Mouse (Mus musculus) neutrophil, adult 5-6 weeks (primary cell): ENCODE data around the gene Gm35549. TPM values are rescaled to one million over a fixed set of nuclear protein-coding genes. Genes with fewer than 3 reads are reported as not detected.
"Not testable (repeated sequence)": the region's sequence is repeated elsewhere in the genome, so short reads cannot be mapped to it uniquely, and the experiment has no call there.

Source experiments
- ATAC-seq: fragments of 151-379, 151-347 bp; 2 replicates; pipeline ENCODE4 v1.8.0; 2017; ENCODE audit warnings: mild to moderate bottlenecking, moderate TSS enrichment; ENCODE audit not compliant: insufficient number of reproducible peaks, poor library complexity, low FRiP score, severe bottlenecking; ENCODE audit errors: extremely low read depth
- total RNA-seq: library from RNA; stranded (forward); fragments of 200-1000 nt; gene quantifications from 2 replicates; pipeline ENCODE4 v1.2.3, GENCODE M21; 2017

The Gm35549 gene
- 1.0 TPM in 1 of 2 replicates, not detected in the other for total RNA-seq

- no peak for ATAC-seq
Observed at GRCm38 (mm10) chr9:122843760-122844159, at the start of gene Gm35549. Gene Gm35549, minus strand, starts transcription at chr9:122844035.

GRCm38 (mm10) chr9:122886372-122887179 is 42.7 kb upstream of the Gm35549 start:
- ATAC-seq: peak; percentile 87

DNA sequence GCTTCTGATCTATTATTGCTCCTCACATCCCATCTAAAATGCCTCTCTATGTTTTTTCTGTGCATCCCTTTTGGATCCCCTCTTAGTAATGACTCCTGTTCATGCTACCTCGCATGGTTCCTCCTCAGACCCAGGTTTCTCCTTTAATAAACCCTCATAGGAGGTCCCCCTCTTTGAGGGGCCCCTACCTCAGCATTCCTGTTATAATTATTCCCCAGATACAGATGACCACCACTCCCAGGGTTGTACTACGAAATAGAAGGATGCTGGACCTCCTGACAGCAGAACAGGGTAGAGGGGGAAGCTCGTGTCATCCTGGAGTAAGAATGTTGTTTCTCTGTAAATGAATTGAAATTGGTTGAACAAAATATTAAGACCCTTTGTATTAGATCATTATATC is 41.5 kb upstream of the Gm35549 start, which contains the start of gene Zkscan7:
Gene Zkscan7 (plus strand): TSS at position 301 of the 400 bp plus-strand sequence.
- no peak for ATAC-seq

- no peak for ATAC-seq
Observed at GRCm38 (mm10) chr9:122875145-122875544, 31.3 kb upstream of the Gm35549 start.

- no peak for ATAC-seq
Observed at GRCm38 (mm10) chr9:122874653-122875052, 30.8 kb upstream of the Gm35549 start.

DNA sequence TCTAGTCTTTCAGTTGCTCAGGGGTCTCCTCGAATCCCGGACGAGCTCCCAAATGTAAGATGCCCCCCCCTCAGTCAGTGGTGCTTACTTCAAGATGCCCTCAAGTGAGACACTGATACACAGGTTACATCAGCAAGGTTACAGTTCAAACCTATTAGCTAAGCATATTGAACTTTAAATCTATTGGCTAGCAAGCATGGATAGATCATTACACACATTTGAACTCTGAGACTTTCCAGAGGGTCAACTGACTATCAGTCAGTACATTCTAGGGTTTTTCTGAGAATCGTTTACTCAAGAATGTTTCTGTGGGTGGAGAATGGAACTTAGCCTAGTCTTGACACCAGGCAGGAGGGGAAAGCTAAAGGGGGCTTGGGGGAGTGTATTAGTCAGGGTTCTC is 28.8 kb upstream of the Gm35549 start:
- no peak for ATAC-seq

DNA sequence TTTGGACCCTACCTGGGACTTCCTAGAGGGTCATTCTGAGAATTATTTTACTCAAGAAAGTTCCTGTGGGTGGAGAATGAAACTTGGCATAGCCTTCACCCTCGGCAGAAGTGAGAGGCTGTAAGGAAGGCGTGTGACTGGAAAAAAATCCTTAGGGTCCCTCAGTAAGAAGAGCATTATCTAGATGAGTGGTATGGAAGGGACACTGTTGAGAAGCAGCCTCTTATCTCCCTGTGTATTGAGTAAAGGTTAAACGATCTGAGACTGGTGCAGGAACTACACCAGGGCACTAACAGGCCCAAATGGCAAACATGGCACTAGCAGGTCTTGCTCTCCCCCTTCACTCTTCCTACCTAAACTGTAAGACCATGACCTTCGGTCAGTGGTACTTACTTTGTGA is 22.4 kb upstream of the Gm35549 start:
- no peak for ATAC-seq

- peak; percentile 95 for ATAC-seq
Observed at GRCm38 (mm10) chr9:122865697-122866166, 21.9 kb upstream of the Gm35549 start, which contains the start of gene Zfp445. Gene Zfp445, minus strand, starts transcription at chr9:122866006.

DNA sequence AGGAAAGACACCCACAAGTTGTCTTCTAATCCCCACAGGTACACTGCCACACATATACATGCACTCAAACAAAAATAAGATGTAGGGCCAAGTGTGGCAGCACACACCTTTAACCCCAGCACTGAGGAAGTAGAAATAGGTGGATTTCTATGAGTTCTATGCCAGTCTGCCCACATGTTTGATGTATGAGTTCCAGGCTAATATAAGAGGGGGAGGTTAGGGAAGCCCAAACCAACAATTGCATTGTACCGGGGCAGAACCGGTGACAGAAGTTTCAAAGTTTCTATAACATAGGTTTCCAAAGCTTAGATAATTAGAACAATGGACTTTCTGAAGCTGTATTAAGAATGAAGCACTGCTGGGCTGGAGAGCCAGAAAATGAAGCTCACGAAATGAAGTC is 21.0 kb upstream of the Gm35549 start:
- no peak for ATAC-seq

- no peak for ATAC-seq
Observed at GRCm38 (mm10) chr9:122863731-122864130, 19.9 kb upstream of the Gm35549 start.

DNA sequence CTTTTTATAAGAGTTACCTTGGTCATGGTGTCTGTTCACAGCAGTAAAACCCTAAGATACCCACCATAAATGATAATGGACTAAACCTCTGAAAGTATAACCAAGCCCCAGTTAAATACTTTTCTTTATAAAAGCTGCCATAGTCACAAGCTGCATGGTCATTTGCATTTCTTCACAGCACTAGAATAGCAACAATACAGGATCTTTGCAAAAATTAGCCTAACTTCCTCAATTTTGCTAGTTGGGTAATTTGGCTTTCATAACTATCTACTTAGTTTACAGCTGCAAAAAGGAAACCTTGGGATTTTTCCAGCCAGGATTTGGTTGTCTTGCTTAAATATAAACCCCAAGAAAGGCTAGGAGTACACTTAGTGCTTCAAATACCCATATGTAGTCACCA is 16.9 kb upstream of the Gm35549 start:
- 0 out of 2 replicates have a peak, but pooled peaks have one; percentile 24 for ATAC-seq

DNA sequence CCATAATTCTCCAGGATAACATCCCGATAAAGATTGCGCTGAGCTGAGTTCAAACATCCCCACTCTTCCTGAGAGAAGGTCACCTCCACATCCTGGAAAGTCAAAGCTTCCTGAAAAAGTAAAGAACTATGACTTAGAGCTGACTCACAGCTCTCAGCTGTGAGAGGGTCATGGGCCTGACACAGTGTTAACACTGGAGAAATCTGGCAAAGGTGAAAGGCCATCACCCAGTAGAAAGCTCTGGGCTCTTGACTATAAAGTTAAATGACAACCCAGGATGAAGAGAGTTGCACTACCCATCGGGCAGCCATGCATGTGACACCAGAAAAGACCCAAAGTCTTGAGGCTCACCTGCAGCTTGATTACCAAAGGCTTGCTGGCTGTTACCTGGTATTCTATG is 12.9 kb upstream of the Gm35549 start:
- ATAC-seq: no peak

- no peak for ATAC-seq
Observed at GRCm38 (mm10) chr9:122855617-122856016, 11.8 kb upstream of the Gm35549 start.

DNA sequence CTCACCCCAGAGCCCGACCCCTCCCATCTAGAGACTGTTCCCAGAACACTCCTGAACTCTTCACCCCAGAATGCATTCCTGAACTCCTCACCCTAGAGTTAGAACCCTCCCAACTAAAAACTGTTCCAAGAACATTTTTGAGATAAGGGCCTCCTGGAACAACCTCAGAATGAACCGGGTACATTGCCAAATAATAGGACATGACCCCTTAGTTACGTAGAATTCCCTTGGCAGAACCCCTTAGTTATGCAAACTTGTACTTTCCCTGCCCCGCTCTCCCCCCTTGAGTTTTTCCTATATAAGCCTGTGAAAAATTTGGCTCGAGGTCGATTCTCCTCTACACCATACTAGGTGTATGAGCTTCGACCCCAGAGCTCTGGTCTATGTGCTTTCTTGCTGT is 11.3 kb upstream of the Gm35549 start:
- not testable (repeated sequence) for ATAC-seq

DNA sequence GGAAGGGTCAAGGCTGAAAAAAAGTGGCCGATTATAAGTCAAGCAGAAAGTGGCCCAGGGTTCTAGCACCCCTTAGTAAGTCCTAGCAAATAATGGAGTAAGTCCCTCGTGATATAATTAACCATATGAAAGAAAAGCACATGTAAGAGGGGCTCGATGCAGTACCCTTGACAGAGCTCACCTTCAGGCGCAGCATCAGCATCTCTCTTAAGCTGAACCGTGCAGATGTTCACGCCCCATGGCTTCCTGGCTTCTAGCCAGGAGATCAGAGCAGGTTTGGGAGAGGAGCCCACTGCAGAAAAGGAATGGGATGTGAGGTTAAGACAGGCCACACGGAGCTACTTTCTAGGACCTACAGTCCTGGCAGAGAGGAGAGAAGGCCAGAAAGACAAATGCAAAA is 10.7 kb upstream of the Gm35549 start:
- ATAC-seq: no peak

- ATAC-seq: not testable (repeated sequence)
Observed at GRCm38 (mm10) chr9:122847811-122848311, 4.0 kb upstream of the Gm35549 start.

DNA sequence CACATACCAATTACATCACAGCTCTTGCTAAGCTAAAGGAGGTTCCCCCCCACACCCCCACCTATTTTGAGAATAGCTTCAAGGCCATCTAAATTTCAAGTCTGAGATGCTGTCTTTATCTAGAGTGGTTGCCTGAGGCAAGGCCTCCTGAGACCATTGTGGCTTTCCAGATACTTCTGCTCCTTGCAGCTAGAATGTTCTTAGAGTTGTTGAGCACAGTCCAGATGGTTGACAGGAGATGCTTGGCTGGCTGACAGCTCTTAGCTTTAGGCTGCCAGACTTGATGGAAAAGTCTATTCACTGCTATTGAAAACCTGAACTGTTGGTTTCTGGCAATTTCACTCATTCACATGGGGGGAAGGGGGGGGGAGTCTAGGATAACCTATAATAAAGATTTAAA is 2.3 kb upstream of the Gm35549 start:
- ATAC-seq: no peak

GRCm38 (mm10) chr9:122845621-122846020 is 1.8 kb upstream of the Gm35549 start:
- no peak for ATAC-seq

GRCm38 (mm10) chr9:122837680-122838079 is 6.2 kb downstream of the Gm35549 start:
- no peak for ATAC-seq

- no peak for ATAC-seq
Observed at GRCm38 (mm10) chr9:122837216-122837615, 6.6 kb downstream of the Gm35549 start.
